Mouse (Mus musculus) urinary bladder, adult 2 months (tissue): ENCODE measurements around the gene Pikfyve. TPM values are rescaled to one million over a fixed set of nuclear protein-coding genes. Genes with fewer than 3 reads are reported as not detected.
"Not testable (repeated sequence)": the region's sequence is repeated elsewhere in the genome, so short reads cannot be mapped to it uniquely, and the experiment has no call there.

Source experiments
- DNase-seq: peaks from one replicate; pipeline ENCODE4 v3.0.0; 2022; ENCODE audit warnings: low spot score
- polyA plus RNA-seq: library from polyadenylated mRNA; depleted of rRNA; stranded (reverse); fragments of >200 nt; gene quantifications from 2 replicates; pipeline ENCODE4 v1.2.3, GENCODE M21; 2012

Pikfyve gene
- polyA plus RNA-seq, 1 experiment = 7.5 TPM

DNA sequence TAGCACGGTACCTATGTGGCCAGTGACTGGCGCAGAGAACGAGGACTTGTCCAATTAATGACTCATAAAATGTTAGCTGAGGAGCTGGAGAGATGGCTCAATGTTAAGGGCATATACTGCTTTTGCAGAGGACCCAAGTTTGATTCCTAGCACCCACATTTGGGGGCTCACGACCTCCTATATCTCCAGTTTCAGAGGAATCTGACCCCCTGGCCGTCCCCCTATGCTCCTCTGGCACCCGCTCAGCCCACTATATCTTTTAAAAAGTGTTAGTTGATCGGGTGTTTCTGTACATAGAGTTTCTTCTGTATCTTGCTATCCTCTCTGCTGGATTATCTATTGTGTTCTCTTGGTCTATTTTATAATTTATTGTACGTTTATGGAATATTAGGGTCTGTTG, 1.5 kb upstream of the Pikfyve start:
- no peak for DNase-seq

DNA sequence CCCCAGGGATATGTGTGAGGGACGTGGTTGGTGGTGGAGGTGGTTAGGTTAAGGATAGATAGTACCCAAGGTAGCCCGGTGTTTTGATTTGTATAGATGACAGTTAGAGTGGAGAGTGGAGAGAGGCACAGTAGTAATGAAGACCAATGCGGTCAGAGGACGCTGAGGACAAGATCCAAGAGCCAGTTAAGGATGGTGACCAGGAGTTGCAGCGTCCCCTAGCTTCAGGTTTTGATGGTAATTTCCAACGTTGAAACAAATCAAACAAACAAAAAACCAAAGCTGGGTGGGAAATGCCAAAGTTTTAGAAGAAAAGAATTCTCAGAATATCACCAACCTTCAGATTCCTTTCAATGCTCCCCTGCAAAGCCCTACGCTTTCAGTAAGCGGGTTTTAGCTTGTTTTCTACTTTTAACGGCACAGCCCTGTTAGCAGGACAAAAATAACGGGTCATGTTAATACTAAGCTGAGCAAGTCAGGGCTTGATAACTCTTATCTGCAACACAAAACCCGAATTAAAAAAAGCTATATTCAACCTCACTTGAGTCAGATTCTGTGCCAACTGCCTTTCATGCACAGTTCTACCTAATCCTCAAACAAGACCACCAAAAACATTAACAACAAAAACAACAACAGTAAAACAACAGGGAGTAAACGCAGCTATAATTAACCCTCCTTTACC, 818 bp upstream of the Pikfyve start:
- no peak for DNase-seq

DNA sequence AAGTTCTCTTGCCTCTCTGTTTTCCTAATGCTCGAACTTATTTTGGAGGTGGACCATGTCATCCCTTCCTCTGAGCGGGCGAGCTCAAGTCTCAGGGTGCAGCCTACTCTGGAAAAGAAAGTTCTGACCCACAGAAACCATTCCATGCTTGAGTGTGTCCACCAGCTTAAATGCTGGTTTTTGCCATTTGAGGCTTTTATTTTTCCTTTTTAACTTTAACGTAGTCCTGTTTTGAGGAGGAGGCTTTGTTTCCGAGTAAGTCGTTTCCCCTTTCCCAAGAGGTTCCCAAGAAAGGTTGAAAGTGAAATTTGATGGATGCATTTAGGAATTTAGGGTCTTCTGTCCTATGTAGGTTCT, 569 bp downstream of the Pikfyve start:
- no peak for DNase-seq

- no peak for DNase-seq
These were observed 3.7 kb downstream of the Pikfyve start for GRCm38 (mm10) chr1:65190172-65190571.

DNA sequence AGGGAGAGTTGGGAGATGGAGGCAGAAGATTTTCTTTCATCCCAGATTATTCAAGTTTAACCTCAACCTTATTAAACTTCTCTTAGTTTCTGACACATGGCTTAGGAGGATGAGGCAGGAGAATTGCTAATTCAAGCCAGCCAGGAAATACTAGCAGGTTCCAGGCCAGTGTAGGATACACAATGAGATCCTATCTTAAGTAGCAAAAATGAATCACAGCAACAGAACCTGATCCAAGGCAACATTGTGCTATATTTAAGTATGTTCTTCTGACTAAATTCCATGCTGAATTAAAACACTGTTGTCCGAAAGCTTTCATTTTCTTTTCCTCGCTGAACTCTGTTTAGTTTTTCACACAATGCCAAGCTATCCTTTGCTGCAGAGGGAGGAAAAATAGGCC, 6.7 kb downstream of the Pikfyve start:
- no peak for DNase-seq

GRCm38 (mm10) chr1:65198425-65198824, 11.9 kb downstream of the Pikfyve start:
- DNase-seq = no peak

GRCm38 (mm10) chr1:65198861-65199260, 12.4 kb downstream of the Pikfyve start:
- DNase-seq = no peak

- no peak for DNase-seq
These were observed 17.8 kb downstream of the Pikfyve start for GRCm38 (mm10) chr1:65204299-65204698.

GRCm38 (mm10) chr1:65213214-65213613, 26.7 kb downstream of the Pikfyve start:
- DNase-seq = no peak

DNA sequence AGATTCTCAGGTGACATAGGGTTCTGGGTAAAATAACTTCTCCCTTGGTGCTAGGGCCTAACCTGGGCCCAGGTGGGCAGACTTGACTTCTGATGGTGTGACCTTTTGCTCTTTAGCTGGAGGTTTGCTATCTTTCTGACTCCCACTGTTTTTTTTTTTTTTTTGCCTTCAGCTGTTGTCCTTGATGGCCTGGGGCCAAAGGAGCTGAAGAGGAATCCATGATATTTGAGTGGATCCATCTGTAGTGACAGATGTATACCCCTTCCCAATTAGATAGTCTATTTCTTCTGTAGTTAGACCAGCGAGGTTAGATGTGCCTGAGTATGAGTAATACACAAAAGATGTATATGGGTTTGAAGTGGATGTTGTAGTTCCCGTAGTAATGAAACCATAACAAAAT, 31.1 kb downstream of the Pikfyve start:
- no peak for DNase-seq

GRCm38 (mm10) chr1:65217972-65218371, 31.5 kb downstream of the Pikfyve start:
- no peak for DNase-seq

- no peak for DNase-seq
These were observed 37.2 kb downstream of the Pikfyve start for GRCm38 (mm10) chr1:65223654-65224053.

DNA sequence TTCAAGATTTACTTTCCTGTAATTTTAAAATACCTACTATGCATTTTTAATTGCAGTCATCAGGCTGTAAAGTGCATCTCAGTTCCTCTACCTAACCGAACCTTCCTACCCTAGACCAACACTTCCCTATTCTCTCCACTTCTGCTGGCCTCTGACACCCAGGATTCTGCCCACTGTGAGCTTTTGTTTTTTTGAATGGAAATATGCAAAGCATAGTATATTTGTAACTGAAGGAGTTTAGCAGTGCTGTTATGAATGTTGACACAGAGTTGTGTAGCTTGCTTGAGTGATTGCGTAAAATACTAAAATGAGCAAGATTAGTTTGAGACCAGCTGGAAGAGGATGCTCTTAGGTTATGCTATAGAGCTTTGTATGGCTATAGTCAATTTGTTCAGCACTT, 41.2 kb downstream of the Pikfyve start:
- DNase-seq = no peak

DNA sequence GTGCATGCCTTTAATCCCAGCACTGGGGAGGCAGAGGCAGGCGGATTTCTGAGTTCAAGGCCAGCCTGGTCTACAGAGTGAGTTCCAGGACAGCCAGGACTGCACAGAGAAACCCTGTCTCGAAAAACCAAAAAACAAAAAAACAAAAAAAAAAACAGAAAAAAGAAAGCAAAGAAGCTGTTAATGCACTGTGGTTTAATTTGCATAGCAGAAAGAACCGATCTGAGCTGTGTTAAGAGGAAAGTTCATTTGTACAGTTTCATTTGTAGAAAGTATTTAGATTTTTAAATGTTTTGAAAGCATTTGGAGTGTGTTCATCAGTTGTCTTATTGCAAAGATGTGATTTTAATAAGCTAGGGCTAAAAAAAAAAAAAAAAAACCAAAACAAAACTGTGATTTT, 43.3 kb downstream of the Pikfyve start:
- not testable (repeated sequence) for DNase-seq

- no peak for DNase-seq
These were observed 44.1 kb downstream of the Pikfyve start for GRCm38 (mm10) chr1:65230566-65230965.

DNA sequence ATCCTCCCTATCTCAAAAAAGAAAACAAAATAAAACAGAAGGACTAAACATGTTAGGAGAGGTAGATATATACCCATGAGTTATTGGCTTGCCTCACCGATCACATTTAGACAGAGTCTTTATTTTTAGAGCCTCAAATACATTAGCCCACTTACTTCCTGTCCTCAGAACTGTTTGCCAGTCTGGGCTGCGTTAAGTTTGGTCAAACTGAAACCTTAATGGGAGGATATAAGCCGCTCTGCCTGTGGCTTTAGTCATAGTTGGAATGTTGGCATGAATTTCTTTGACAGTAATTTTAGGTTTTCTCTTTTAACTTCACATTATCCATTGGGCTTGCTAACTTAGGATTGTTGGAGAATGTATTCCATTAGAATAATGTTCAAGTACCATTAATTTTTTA, 51.2 kb downstream of the Pikfyve start:
- DNase-seq = no peak

DNA sequence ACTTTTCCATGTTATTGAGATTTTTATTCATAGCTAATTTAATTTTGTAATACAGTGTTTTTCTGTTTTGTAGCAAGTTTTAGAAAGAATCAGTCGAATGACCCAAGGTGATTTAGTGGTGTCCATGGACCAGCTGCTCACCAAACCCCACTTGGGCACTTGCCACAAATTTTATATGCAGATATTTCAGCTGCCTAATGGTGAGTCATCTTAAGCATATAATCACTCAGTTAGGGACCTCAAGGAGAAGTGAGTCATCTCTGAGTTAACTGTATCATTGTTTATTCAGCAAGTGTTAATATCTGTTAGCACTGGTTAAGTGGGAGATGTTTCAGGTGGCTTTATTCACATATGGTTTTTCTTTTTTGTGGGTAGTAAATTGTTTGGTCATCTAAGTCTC, 59.2 kb downstream of the Pikfyve start:
- DNase-seq = no peak

DNA sequence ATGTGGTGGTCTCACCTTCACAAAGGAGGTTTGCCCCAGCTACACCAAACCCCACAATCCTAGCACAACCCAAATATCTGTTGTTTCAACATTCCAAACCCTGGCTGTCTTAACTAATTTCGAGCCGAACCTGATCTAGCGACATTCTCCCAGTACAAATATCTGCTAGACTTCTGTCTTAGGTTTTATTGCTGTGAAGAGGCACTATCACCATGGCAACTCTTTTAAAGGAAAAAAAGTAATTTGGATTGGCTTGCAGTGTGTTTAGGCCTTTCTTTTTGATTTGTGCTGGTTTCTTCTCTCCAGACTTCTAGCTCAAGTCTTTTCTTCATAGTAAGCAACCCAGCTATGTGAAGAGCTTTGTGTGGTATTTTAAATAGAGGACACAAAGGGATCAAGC, 94.0 kb downstream of the Pikfyve start:
- no peak for DNase-seq

GRCm38 (mm10) chr1:65281756-65282155, 95.3 kb downstream of the Pikfyve start, which contains the start of gene Pth2r:
Pth2r (plus strand) TSS chr1:65282056.
- DNase-seq = no peak

- no peak for DNase-seq
These were observed 96.3 kb downstream of the Pikfyve start for GRCm38 (mm10) chr1:65282766-65283165.

DNA sequence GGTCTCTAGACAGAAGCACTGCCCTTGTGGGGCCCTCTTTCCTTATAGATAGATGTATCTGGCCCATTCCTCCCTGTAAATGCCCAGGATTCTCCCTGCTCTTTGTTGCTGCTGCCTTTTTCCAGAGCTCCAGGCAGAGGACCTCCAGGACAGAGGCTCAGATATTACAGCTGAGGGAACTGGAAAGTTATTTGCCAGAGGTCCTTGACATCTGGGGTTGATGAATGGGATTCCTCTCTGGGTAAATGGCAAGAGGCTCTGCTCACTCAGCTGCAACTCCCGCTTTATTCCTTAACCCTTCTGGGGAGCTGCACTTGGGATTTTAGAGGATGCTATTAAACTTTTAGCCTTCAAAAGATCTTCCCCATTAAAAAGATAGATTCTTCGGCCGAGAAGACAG, 122.0 kb downstream of the Pikfyve start:
- DNase-seq = no peak

GRCm38 (mm10) chr1:65311214-65311933, 124.9 kb downstream of the Pikfyve start:
- DNase-seq = no peak

DNA sequence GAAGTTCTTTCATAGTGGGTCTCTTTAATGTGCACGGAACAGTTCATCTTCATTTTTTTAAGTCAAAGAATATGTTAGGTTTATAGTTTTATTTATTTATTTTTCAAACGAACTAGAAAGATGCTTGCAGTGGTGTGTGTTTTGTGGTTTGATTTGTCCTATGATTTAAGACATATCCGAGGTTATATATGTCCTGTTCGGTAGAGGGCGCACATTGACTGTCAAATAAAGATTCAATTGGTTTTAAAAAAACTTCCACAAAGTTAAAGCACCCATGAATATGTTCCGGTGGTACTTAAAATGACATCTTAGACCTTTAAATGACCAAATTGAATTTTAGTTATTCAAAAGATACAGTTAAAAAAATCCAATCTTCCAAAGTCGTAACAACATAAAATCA, 125.6 kb downstream of the Pikfyve start:
- DNase-seq = no peak

DNA sequence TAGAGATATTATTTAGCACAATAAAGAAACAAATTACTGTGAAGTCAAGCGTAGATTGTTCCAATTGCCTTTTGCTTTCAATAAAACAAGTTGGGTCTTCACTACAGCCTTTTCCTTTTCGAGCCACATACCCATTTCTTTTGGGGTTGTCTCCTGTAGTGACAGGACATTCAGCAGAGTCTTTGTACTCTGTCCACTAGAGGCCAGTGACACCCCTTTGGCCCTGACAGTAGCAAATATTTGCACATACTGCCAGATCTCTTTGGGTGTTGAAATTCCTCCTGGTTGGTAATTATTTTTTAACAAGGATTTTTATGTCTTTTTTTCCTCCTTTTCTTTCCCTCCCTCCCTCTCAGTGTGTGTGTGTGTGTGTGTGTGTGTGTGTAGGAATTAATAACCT, 126.4 kb downstream of the Pikfyve start:
- DNase-seq = no peak
